Mouse (Mus musculus): ENCODE data around the gene Hemgn.

DNA sequence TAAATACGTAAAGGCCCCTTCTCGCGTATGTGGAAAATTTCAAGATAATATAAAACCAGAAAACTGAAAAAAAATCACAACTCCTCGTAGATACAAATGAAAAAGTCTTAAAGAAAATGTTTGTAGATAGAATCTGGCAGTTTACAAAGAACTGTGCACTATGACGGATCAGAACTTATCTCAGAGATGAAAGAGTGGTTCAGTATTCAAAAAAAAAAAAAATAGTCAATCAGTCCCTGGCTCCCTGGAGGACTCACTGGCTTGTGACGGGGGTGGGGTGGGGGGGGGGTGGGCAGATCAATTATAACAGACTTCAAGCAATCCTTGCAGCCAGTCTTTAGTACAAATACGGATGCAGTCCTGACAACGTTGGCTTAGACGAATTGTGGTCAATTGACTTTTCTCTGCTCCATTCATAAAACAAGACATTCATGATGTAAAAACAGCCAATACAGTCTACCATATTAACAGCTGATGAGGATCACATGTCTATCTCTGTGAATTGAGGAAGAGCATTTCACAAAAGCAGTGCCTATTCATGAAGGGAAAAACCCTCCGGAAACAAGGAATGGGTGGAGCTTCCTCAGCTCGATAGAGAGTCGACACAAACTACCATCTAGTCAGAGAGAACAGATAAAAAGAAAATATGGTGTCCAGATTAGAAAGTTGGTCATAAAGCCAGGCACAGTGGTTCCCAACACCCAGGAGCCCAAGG, 53.6 kb downstream of the Hemgn start:
- TF ChIP-seq POLR2A (IDR thresholded peaks at IDR 0.05; ENCODE audit: control insufficient read depth in 1 of 2, insufficient read depth in 1 of 2, low read depth in 1 of 2, low read length in 2 of 2, poor library complexity in 1 of 2) (no peak), TBP (IDR thresholded peaks at IDR 0.05; ENCODE audit: low read depth, low read length) (no peak), CTCF (IDR thresholded peaks at IDR 0.05 in 2 of 3, conservative IDR thresholded peaks at IDR 0.05 in 1 of 3; ENCODE audit: control insufficient read depth in 1 of 3, insufficient read depth in 1 of 3, low read depth in 2 of 3, low read length in 3 of 3, poor library complexity in 1 of 3, severe bottlenecking in 1 of 3) (no peak), MAX (IDR thresholded peaks at IDR 0.05; ENCODE audit: low read length) (no peak), RAD21 (IDR thresholded peaks at IDR 0.05; ENCODE audit: low read depth, low read length) (no peak)
